Comparison of ENCODE assay signal across 12 mouse cellular contexts in the genomic region with DNA sequence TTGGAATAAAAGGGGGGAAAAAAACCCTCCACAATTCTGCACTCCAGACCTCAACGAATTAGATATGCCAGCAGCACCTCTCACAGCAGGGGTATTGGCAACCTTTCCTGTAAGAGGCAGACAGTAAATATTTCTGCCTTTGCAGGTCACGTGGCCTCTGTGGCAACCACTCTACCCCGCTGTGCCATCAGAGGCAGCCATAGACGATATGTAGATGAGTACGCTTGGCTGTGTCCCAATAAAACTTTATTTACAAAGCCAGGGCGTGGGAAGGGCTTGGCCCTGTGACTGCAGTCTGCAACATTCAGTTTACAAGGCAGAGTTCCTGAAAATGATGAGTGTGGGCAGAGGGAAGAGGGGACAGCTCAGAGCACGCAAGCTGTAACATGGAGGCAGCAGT.
DNase-seq lines count a peak whose midpoint lies in the region; ATAC-seq and TF ChIP-seq lines count a peak whose summit lies in the region.
"Had no signal": no experiment of that assay in that cellular context is flagged by ENCODE, and none has a peak within 500 bp of the region (broad histone marks: within the 10 kb centered on the region; RNA-seq: fewer than 3 reads in every experiment).

No protein-coding gene starts in this region.

- DNase-seq in forebrain, embryonic 14.5 days (ENCODE audit: low spot score) = peak; percentile 56
- DNase-seq in forebrain, embryonic 10.5 days (ENCODE audit: extremely low spot score, low spot score) = no peak
- no peak for DNase-seq in neural tube, embryonic 10.5 days (ENCODE audit: extremely low spot score, low spot score)
- DNase-seq in lung, adult 2 months = peak; percentile 24
- no peak for DNase-seq in kidney, postnatal 14 days
- no peak for DNase-seq in frontal cortex, postnatal 14 days (ENCODE audit: low spot score in 2 of 2)
- no peak for DNase-seq in gastrocnemius, adult 18-20 months (ENCODE audit: low spot score)
- DNase-seq: heart, adult 2 months; kidney, adult 2 months; liver, embryonic 13.5 days had no signal

- H3K27me3 ChIP-seq in forebrain, embryonic 14.5 days (replicated peaks; ENCODE audit: control insufficient read depth, insufficient read depth, low read length) = no peaks in the 10 kb centered on the region
- peaks cover 6% of the 10 kb centered on the region; the same call in 1 of the 2 replicates for H3K27me3 ChIP-seq in forebrain, embryonic 10.5 days (ENCODE audit: poor library complexity, severe bottlenecking)
- no peaks in the 10 kb centered on the region for H3K27me3 ChIP-seq in neural tube, embryonic 13.5 days
- H3K27me3 ChIP-seq: liver, embryonic 13.5 days; midbrain, embryonic 13.5 days had no signal

- H3K4me3 ChIP-seq in forebrain, embryonic 14.5 days (ENCODE audit: low read depth, low read length) = no peak overlapping the region
- H3K4me3 ChIP-seq in forebrain, embryonic 10.5 days = no peak overlapping the region
- H3K4me3 ChIP-seq in neural tube, embryonic 13.5 days = no peak overlapping the region
- H3K4me3 ChIP-seq in lung, adult 2 months (replicated peaks; ENCODE audit: extremely low read depth, low read depth, low read length) = no peak overlapping the region
- H3K4me3 ChIP-seq: heart, adult 2 months; liver, embryonic 13.5 days; midbrain, embryonic 13.5 days had no signal

- H3K27ac ChIP-seq in forebrain, embryonic 14.5 days (ENCODE audit: low read depth, low read length) = no peak overlapping the region
- no peak overlapping the region for H3K27ac ChIP-seq in forebrain, embryonic 10.5 days
- H3K27ac ChIP-seq in neural tube, embryonic 13.5 days (replicated peaks) = no peak overlapping the region
- H3K27ac ChIP-seq: heart, adult 2 months; liver, embryonic 13.5 days; midbrain, embryonic 13.5 days had no signal

- no peaks in the 10 kb centered on the region for H3K36me3 ChIP-seq in forebrain, embryonic 14.5 days (ENCODE audit: control insufficient read depth, insufficient read depth, low read length)
- no peaks in the 10 kb centered on the region for H3K36me3 ChIP-seq in forebrain, embryonic 10.5 days (replicated peaks)
- H3K36me3 ChIP-seq in neural tube, embryonic 13.5 days = no peaks in the 10 kb centered on the region
- H3K36me3 ChIP-seq: liver, embryonic 13.5 days; midbrain, embryonic 13.5 days had no signal

- peak; percentile 34; the same call in 1 of the 2 replicates for ATAC-seq in forebrain, embryonic 14.5 days
- ATAC-seq in neural tube, embryonic 13.5 days (ENCODE audit: low read depth) = peak; percentile 72; the same call in 1 of the 2 replicates
- ATAC-seq: midbrain, embryonic 13.5 days had no signal

- H3K9ac ChIP-seq in forebrain, embryonic 14.5 days (ENCODE audit: low read length) = no peak overlapping the region
- no peak overlapping the region for H3K9ac ChIP-seq in neural tube, embryonic 13.5 days
- H3K9ac ChIP-seq: liver, embryonic 13.5 days; midbrain, embryonic 13.5 days had no signal

- H3K9me3 ChIP-seq in forebrain, embryonic 14.5 days (replicated peaks; ENCODE audit: control insufficient read depth, low read length) = no peaks in the 10 kb centered on the region
- H3K9me3 ChIP-seq in forebrain, embryonic 10.5 days = no peaks in the 10 kb centered on the region
- no peaks in the 10 kb centered on the region for H3K9me3 ChIP-seq in neural tube, embryonic 13.5 days
- H3K9me3 ChIP-seq: liver, embryonic 13.5 days; midbrain, embryonic 13.5 days had no signal

- no peak for TF ChIP-seq CTCF in lung, adult 2 months (IDR thresholded peaks at IDR 0.05; ENCODE audit: insufficient read depth, low read length)

- no peaks in the 10 kb centered on the region for H3K4me1 ChIP-seq in forebrain, embryonic 14.5 days (ENCODE audit: control insufficient read depth, insufficient read depth, low read length)
- 0 out of 2 replicates have a peak, but pooled peaks cover 2% of the 10 kb centered on the region for H3K4me1 ChIP-seq in forebrain, embryonic 10.5 days
- H3K4me1 ChIP-seq in neural tube, embryonic 13.5 days (replicated peaks) = no peaks in the 10 kb centered on the region
- 0 out of 2 replicates have a peak, but pooled peaks cover 3% of the 10 kb centered on the region for H3K4me1 ChIP-seq in lung, adult 2 months (ENCODE audit: control insufficient read depth, insufficient read depth, low read length)
- H3K4me1 ChIP-seq: liver, embryonic 13.5 days had no signal

- H3K4me2 ChIP-seq in forebrain, embryonic 14.5 days (ENCODE audit: low read length) = no peak overlapping the region
- H3K4me2 ChIP-seq in neural tube, embryonic 13.5 days = no peak overlapping the region
- H3K4me2 ChIP-seq: liver, embryonic 13.5 days; midbrain, embryonic 13.5 days had no signal

- TF ChIP-seq POLR2A in lung, adult 2 months (IDR thresholded peaks at IDR 0.05; ENCODE audit: borderline replicate concordance, extremely low read depth, low read depth, low read length) = no peak

- 48% methylated on average over 7 of the region's 7 CpGs for WGBS in forebrain, embryonic 14.5 days
- WGBS in forebrain, embryonic 10.5 days = 83% methylated on average over 7 of the region's 7 CpGs
- 44% methylated on average over 7 of the region's 7 CpGs for WGBS in neural tube, embryonic 13.5 days
- WGBS in lung, adult 2 months = 49% methylated on average over 7 of the region's 7 CpGs

Comparison
In these comparisons a context has a peak if more than half of its experiments do, and no peak if none do; other contexts are left out.
1. DNase-seq: peak in forebrain, embryonic 14.5 days (single experiment) and lung, adult 2 months (single experiment); none in forebrain, embryonic 10.5 days (single experiment), neural tube, embryonic 10.5 days (single experiment), kidney, postnatal 14 days (single experiment), frontal cortex, postnatal 14 days (0 of 2) and gastrocnemius, adult 18-20 months (single experiment).